Mouse (Mus musculus): ENCODE results near the gene Fasn.

The Fasn gene

DNA sequence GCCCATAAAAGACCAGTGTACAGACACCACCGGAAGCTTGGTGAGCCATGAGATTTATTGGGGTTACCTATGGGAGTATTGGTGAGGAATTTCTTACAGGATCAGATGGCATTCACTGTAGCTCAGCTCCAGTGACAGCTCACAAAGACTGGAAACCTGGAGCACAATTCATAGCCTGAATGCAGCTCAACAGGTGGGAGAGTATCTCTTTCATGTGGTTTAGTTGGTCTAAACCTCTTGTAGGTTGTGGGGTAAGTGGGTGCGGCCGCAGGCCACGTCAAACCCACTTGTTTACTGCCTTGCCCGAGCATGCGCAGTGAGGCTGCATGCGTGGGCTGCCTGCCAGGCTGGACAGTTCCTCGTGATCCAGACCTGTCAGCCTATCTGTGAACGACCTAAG is 64.1 kb downstream of the Fasn start:
- no peak for DNase-seq (ENCODE audit: low spot score)

Measured in left cerebral cortex, adult 11 months (tissue).